Mouse (Mus musculus) midbrain, embryonic 16.5 days (tissue): ENCODE measurements at regions not wholly inside any gene's neighbourhood (a gene's known extent, or its start where the extent isn't known, plus 50 kb on each side); places are given as distances from the start of the nearest gene placed in this dataset.

Experiments used
- ATAC-seq: fragments of 200-750 bp; cut with Nextera tagmentation; 2 replicates; pipeline ENCODE4 v1.8.0; 2017; ENCODE audit warnings: moderate TSS enrichment
- H3K27ac ChIP-seq: fragments of 300-500 bp; sonication (generic); 2 replicates; pipeline ENCODE4 v1.5.1; 2014; ENCODE audit warnings: mild to moderate bottlenecking, low read length, mixed read lengths
- H3K27me3 ChIP-seq: fragments of 300-500 bp; sonication (generic); 2 replicates; pipeline ENCODE4 v1.6.1; 2014; ENCODE audit warnings: low read depth, low read length, mixed read lengths; ENCODE audit not compliant: control insufficient read depth, insufficient read depth
- H3K36me3 ChIP-seq: fragments of 300-500 bp; sonication (generic); 2 replicates; pipeline ENCODE4 v1.6.1; 2014; ENCODE audit warnings: mild to moderate bottlenecking, low read length, moderate library complexity, mixed read lengths; ENCODE audit not compliant: control insufficient read depth, insufficient read depth
- H3K4me1 ChIP-seq: fragments of 300-500 bp; sonication (generic); 2 replicates; pipeline ENCODE4 v1.6.1; 2014; ENCODE audit warnings: mild to moderate bottlenecking, low read length, mixed read lengths; ENCODE audit not compliant: control insufficient read depth, insufficient read depth
- H3K4me2 ChIP-seq: fragments of 300-500 bp; sonication (generic); 2 replicates; pipeline ENCODE4 v1.6.1; 2014; ENCODE audit warnings: mild to moderate bottlenecking, low read length, mixed read lengths
- H3K4me3 ChIP-seq: fragments of 300-500 bp; sonication (generic); 2 replicates; pipeline ENCODE4 v1.5.1; 2014; ENCODE audit warnings: low read depth, mild to moderate bottlenecking, low read length, moderate library complexity, mixed read lengths
- H3K9ac ChIP-seq: fragments of 300-500 bp; sonication (generic); 2 replicates; pipeline ENCODE4 v1.6.1; 2014; ENCODE audit warnings: low read depth, low read length, mixed read lengths
- H3K9me3 ChIP-seq: fragments of 300-500 bp; sonication (generic); replicated peaks from 2 replicates; pipeline ENCODE4 v1.6.1; 2014; ENCODE audit warnings: mild to moderate bottlenecking, low read length, mixed read lengths; ENCODE audit not compliant: control insufficient read depth, poor library complexity, severe bottlenecking
- WGBS: fragments of 180-500 bp; shearing (Covaris S2); extraction: QIAGEN DNeasy Blood & Tissue Kit; methylation state at CpG from one replicate; pipeline ENCODE4 v1.1.7; 2014; 5-methylcytosine and 5-hydroxymethylcytosine counted together

GRCm38 (mm10) chr17:84844950-84845349 lies 54.4 kb upstream of the Lrpprc start:
- H3K27ac ChIP-seq = no peak overlapping the region
- no peak overlapping the region for H3K4me2 ChIP-seq
- WGBS = 92% methylated on average over 13 of the region's 13 CpGs

GRCm38 (mm10) chr17:84846141-84846540 lies 55.6 kb upstream of the Lrpprc start:
- Histone ChIP-seq H3K9me3 (no peaks in the 10 kb centered on the region), H3K36me3 (no peaks in the 10 kb centered on the region), H3K4me3 (no peak overlapping the region), H3K27me3 (no peaks in the 10 kb centered on the region), H3K27ac (no peak overlapping the region), H3K4me2 (no peak overlapping the region), H3K4me1 (peaks cover 6% of the 10 kb centered on the region; the same call in 1 of the 2 replicates), H3K9ac (no peak overlapping the region)
- WGBS = 92% methylated on average over 9 of the region's 9 CpGs
- no peak for ATAC-seq

More at GRCm38 (mm10) chr17:84844950-84845349, 54.4 kb upstream of the Lrpprc start:
- no peaks in the 10 kb centered on the region for H3K36me3 ChIP-seq
- H3K9me3 ChIP-seq = no peaks in the 10 kb centered on the region
- ATAC-seq = no peak
- peaks cover 6% of the 10 kb centered on the region; the same call in 1 of the 2 replicates for H3K4me1 ChIP-seq
- no peaks in the 10 kb centered on the region for H3K27me3 ChIP-seq
- no peak overlapping the region for H3K4me3 ChIP-seq
- H3K9ac ChIP-seq = no peak overlapping the region

GRCm38 (mm10) chr17:84848385-84849030 lies 57.9 kb upstream of the Lrpprc start:
- Histone ChIP-seq H3K36me3 (no peaks in the 10 kb centered on the region), H3K27ac (no peak overlapping the region), H3K4me2 (peak overlapping the region; percentile 10; the same call in 1 of the 2 replicates), H3K9ac (no peak overlapping the region), H3K4me3 (no peak overlapping the region), H3K9me3 (no peaks in the 10 kb centered on the region), H3K4me1 (peaks cover 6% of the 10 kb centered on the region; the same call in 1 of the 2 replicates), H3K27me3 (no peaks in the 10 kb centered on the region)
- 6% methylated on average over 14 of the region's 14 CpGs for WGBS
- ATAC-seq = no peak

- Histone ChIP-seq H3K36me3 (no peaks in the 10 kb centered on the region), H3K27me3 (no peaks in the 10 kb centered on the region), H3K4me3 (no peak overlapping the region), H3K4me1 (peaks cover 6% of the 10 kb centered on the region; the same call in 1 of the 2 replicates), H3K9me3 (no peaks in the 10 kb centered on the region), H3K27ac (no peak overlapping the region), H3K4me2 (0 out of 2 replicates have a peak overlapping the region, but pooled peaks have one; percentile 10), H3K9ac (no peak overlapping the region)
- 42% methylated on average over 6 of the region's 6 CpGs for WGBS
- ATAC-seq = no peak
Observed at GRCm38 (mm10) chr17:84849031-84849405, 58.4 kb upstream of the Lrpprc start.

- Histone ChIP-seq H3K27ac (no peak overlapping the region), H3K27me3 (no peaks in the 10 kb centered on the region), H3K9ac (no peak overlapping the region), H3K4me2 (no peak overlapping the region), H3K36me3 (no peaks in the 10 kb centered on the region), H3K4me3 (no peak overlapping the region), H3K4me1 (peaks cover 6% of the 10 kb centered on the region; the same call in 1 of the 2 replicates), H3K9me3 (no peaks in the 10 kb centered on the region)
- no peak for ATAC-seq
- WGBS = 76% methylated on average over 5 of the region's 5 CpGs
Observed at GRCm38 (mm10) chr17:84850464-84850863, 59.9 kb upstream of the Lrpprc start.

- no peak overlapping the region for H3K9ac ChIP-seq
- no peak overlapping the region for H3K4me2 ChIP-seq
- ATAC-seq = no peak
- H3K36me3 ChIP-seq = no peaks in the 10 kb centered on the region
- 87% methylated on average over 5 of the region's 5 CpGs for WGBS
- peaks cover 6% of the 10 kb centered on the region; the same call in 1 of the 2 replicates for H3K4me1 ChIP-seq
- H3K9me3 ChIP-seq = no peaks in the 10 kb centered on the region
- no peaks in the 10 kb centered on the region for H3K27me3 ChIP-seq
- H3K4me3 ChIP-seq = no peak overlapping the region
- no peak overlapping the region for H3K27ac ChIP-seq
Observed at GRCm38 (mm10) chr17:84850893-84851292, 60.3 kb upstream of the Lrpprc start.

GRCm38 (mm10) chr17:84856971-84857370 lies 66.4 kb upstream of the Lrpprc start:
- 89% methylated on average over 6 of the region's 6 CpGs for whole genome bisulfite sequencing
- H3K27ac ChIP-seq = no peak overlapping the region
- H3K9me3 ChIP-seq = no peaks in the 10 kb centered on the region
- no peaks in the 10 kb centered on the region for H3K4me1 ChIP-seq
- no peak overlapping the region for H3K4me3 ChIP-seq
- no peak for ATAC-seq
- no peaks in the 10 kb centered on the region for H3K27me3 ChIP-seq
- H3K9ac ChIP-seq = no peak overlapping the region
- no peaks in the 10 kb centered on the region for H3K36me3 ChIP-seq
- H3K4me2 ChIP-seq = no peak overlapping the region

GRCm38 (mm10) chr17:84858830-84859229 lies 68.2 kb upstream of the Lrpprc start:
- no peak for ATAC-seq
- Histone ChIP-seq H3K4me2 (no peak overlapping the region), H3K4me3 (no peak overlapping the region), H3K27ac (no peak overlapping the region), H3K9ac (no peak overlapping the region), H3K27me3 (no peaks in the 10 kb centered on the region), H3K9me3 (no peaks in the 10 kb centered on the region), H3K4me1 (no peaks in the 10 kb centered on the region), H3K36me3 (no peaks in the 10 kb centered on the region)
- 38% methylated on average over 4 of the region's 4 CpGs for WGBS

- Histone ChIP-seq H3K4me3 (no peak overlapping the region), H3K27me3 (no peaks in the 10 kb centered on the region), H3K4me1 (no peaks in the 10 kb centered on the region), H3K36me3 (no peaks in the 10 kb centered on the region), H3K4me2 (no peak overlapping the region), H3K27ac (no peak overlapping the region), H3K9ac (no peak overlapping the region), H3K9me3 (no peaks in the 10 kb centered on the region)
- WGBS = 68% methylated on average over 8 of the region's 8 CpGs
- ATAC-seq = no peak
Observed at GRCm38 (mm10) chr17:84859916-84860315, 69.3 kb upstream of the Lrpprc start.
